Mouse (Mus musculus) limb, embryonic 15.5 days (tissue): ENCODE data around the gene Iffo2. TPM values are rescaled to one million over a fixed set of nuclear protein-coding genes. Genes with fewer than 3 reads are reported as not detected.

ENCODE experiments used
- ATAC-seq: fragments of 200-750 bp; cut with Nextera tagmentation; 2 replicates; pipeline ENCODE4 v1.8.0; 2017; ENCODE audit warnings: low read depth, moderate TSS enrichment; ENCODE audit not compliant: insufficient number of reproducible peaks, low FRiP score, low TSS enrichment
- H3K27ac ChIP-seq: fragments of 300-500 bp; sonication (generic); 2 replicates; pipeline ENCODE4 v1.5.1; 2015; ENCODE audit warnings: moderate library complexity, mild to moderate bottlenecking, inconsistent platforms
- H3K27me3 ChIP-seq: fragments of 300-500 bp; sonication (generic); 2 replicates; pipeline ENCODE4 v1.6.1; 2015; ENCODE audit warnings: inconsistent platforms
- H3K36me3 ChIP-seq: fragments of 300-500 bp; sonication (generic); 2 replicates; pipeline ENCODE4 v1.6.1; 2015; ENCODE audit warnings: inconsistent platforms
- H3K4me1 ChIP-seq: fragments of 300-500 bp; sonication (generic); 2 replicates; pipeline ENCODE4 v1.6.1; 2015; ENCODE audit warnings: inconsistent platforms
- H3K4me2 ChIP-seq: fragments of 300-500 bp; sonication (generic); 2 replicates; pipeline ENCODE4 v1.6.1; 2015; ENCODE audit warnings: mild to moderate bottlenecking, inconsistent platforms
- H3K4me3 ChIP-seq: fragments of 300-500 bp; sonication (generic); 2 replicates; pipeline ENCODE4 v1.5.1; 2015; ENCODE audit warnings: mild to moderate bottlenecking, inconsistent platforms
- H3K9ac ChIP-seq: fragments of 300-500 bp; sonication (generic); 2 replicates; pipeline ENCODE4 v1.6.1; 2015; ENCODE audit warnings: inconsistent platforms
- H3K9me3 ChIP-seq: fragments of 300-500 bp; sonication (generic); 2 replicates; pipeline ENCODE4 v1.6.1; 2016; ENCODE audit warnings: inconsistent platforms
- WGBS: fragments of 180-500 bp; shearing (Covaris S2); methylation state at CpG from one replicate; pipeline ENCODE4 v1.1.7; 2015; 5-methylcytosine and 5-hydroxymethylcytosine counted together
- polyA plus RNA-seq: library from polyadenylated mRNA; unstranded; fragments of >200 nt; fragmentation: Nextera tagmentation; extraction: Ambion mirVana; gene quantifications from 2 replicates; pipeline ENCODE4 v1.2.1, GENCODE M21; 2015

Gene Iffo2
- polyA plus RNA-seq, 1 experiment from 2014 or later: 3.6 TPM

GRCm38 (mm10) chr4:139598950-139599518 lies 68.7 kb downstream of the Iffo2 start:
- H3K4me2 ChIP-seq: peak overlapping the region; percentile 47
- peak overlapping the region; percentile 21 for H3K4me3 ChIP-seq
- no peaks in the 10 kb centered on the region for H3K27me3 ChIP-seq
- no peaks in the 10 kb centered on the region for H3K36me3 ChIP-seq
- peak; percentile 77 for ATAC-seq
- no peaks in the 10 kb centered on the region for H3K9me3 ChIP-seq
- H3K4me1 ChIP-seq: peaks cover 82% of the 10 kb centered on the region
- peak overlapping the region; percentile 92 for H3K27ac ChIP-seq
- H3K9ac ChIP-seq: 0 out of 2 replicates have a peak overlapping the region, but pooled peaks have one; percentile 10
- 0% methylated on average over 12 of the region's 12 CpGs for WGBS

- peaks cover 63% of the 10 kb centered on the region for H3K4me1 ChIP-seq
- H3K9ac ChIP-seq: no peak overlapping the region
- H3K36me3 ChIP-seq: peaks cover 17% of the 10 kb centered on the region
- H3K9me3 ChIP-seq: no peaks in the 10 kb centered on the region
- 63% methylated on average over 7 of the region's 7 CpGs for WGBS
- peak overlapping the region; percentile 82 for H3K27ac ChIP-seq
- H3K4me3 ChIP-seq: no peak overlapping the region
- no peak for ATAC-seq
- no peak overlapping the region for H3K4me2 ChIP-seq
- no peaks in the 10 kb centered on the region for H3K27me3 ChIP-seq
Measured at GRCm38 (mm10) chr4:139601519-139602356, 71.4 kb downstream of the Iffo2 start.

GRCm38 (mm10) chr4:139602357-139603244 lies 72.3 kb downstream of the Iffo2 start, which contains the start of gene Gm21969:
TSS of gene Gm21969 (plus strand) at chr4:139603186.
- Histone ChIP-seq H3K27me3 (no peaks in the 10 kb centered on the region), H3K27ac (peak within 1 kb of the TSS; percentile 82), H3K4me2 (no peak within 1 kb of the TSS), H3K9me3 (no peaks in the 10 kb centered on the region), H3K9ac (no peak within 1 kb of the TSS), H3K4me1 (peaks cover 55% of the 10 kb centered on the region), H3K4me3 (no peak within 1 kb of the TSS), H3K36me3 (peaks cover 25% of the 10 kb centered on the region)
- ATAC-seq: no peak
- 58% methylated on average over 14 of the region's 14 CpGs for WGBS

GRCm38 (mm10) chr4:139605216-139605615 lies 74.9 kb downstream of the Iffo2 start:
- H3K4me1 ChIP-seq: peaks cover 31% of the 10 kb centered on the region
- H3K36me3 ChIP-seq: peaks cover 39% of the 10 kb centered on the region
- no peak overlapping the region for H3K9ac ChIP-seq
- 87% methylated on average over 11 of the region's 11 CpGs for WGBS
- no peaks in the 10 kb centered on the region for H3K9me3 ChIP-seq
- H3K27ac ChIP-seq: no peak overlapping the region
- no peak for ATAC-seq
- no peaks in the 10 kb centered on the region for H3K27me3 ChIP-seq
- H3K4me2 ChIP-seq: no peak overlapping the region
- no peak overlapping the region for H3K4me3 ChIP-seq

- 94% methylated on average over 5 of the region's 5 CpGs for WGBS
- Histone ChIP-seq H3K9ac (no peak overlapping the region), H3K36me3 (peaks cover 39% of the 10 kb centered on the region), H3K27ac (no peak overlapping the region), H3K4me2 (no peak overlapping the region), H3K4me1 (peaks cover 23% of the 10 kb centered on the region), H3K27me3 (no peaks in the 10 kb centered on the region), H3K4me3 (no peak overlapping the region), H3K9me3 (no peaks in the 10 kb centered on the region)
- ATAC-seq: no peak
Measured at GRCm38 (mm10) chr4:139606732-139607131, 76.4 kb downstream of the Iffo2 start.

GRCm38 (mm10) chr4:139608975-139609374 lies 78.6 kb downstream of the Iffo2 start:
- no peak overlapping the region for H3K4me2 ChIP-seq
- H3K9ac ChIP-seq: no peak overlapping the region
- ATAC-seq: no peak
- H3K27ac ChIP-seq: no peak overlapping the region
- H3K4me3 ChIP-seq: no peak overlapping the region
- H3K4me1 ChIP-seq: peaks cover 8% of the 10 kb centered on the region; the same call in 1 of the 2 replicates
- no peaks in the 10 kb centered on the region; the same call in 1 of the 2 replicates for H3K9me3 ChIP-seq
- no peaks in the 10 kb centered on the region for H3K27me3 ChIP-seq
- peaks cover 53% of the 10 kb centered on the region for H3K36me3 ChIP-seq
- WGBS: 78% methylated on average over 4 of the region's 4 CpGs

GRCm38 (mm10) chr4:139610954-139611353 lies 80.6 kb downstream of the Iffo2 start:
- H3K9ac ChIP-seq: no peak overlapping the region
- no peak for ATAC-seq
- no peak overlapping the region for H3K4me2 ChIP-seq
- peaks cover 56% of the 10 kb centered on the region for H3K36me3 ChIP-seq
- no peaks in the 10 kb centered on the region; the same call in 1 of the 2 replicates for H3K9me3 ChIP-seq
- peak overlapping the region; percentile 57; the same call in 1 of the 2 replicates for H3K27ac ChIP-seq
- no peaks in the 10 kb centered on the region for H3K27me3 ChIP-seq
- H3K4me3 ChIP-seq: no peak overlapping the region
- 72% methylated on average over 6 of the region's 6 CpGs for WGBS
- H3K4me1 ChIP-seq: peaks cover 9% of the 10 kb centered on the region; the same call in 1 of the 2 replicates

- 0 out of 2 replicates have a peak overlapping the region, but pooled peaks have one; percentile 73 for H3K27ac ChIP-seq
- no peaks in the 10 kb centered on the region; the same call in 1 of the 2 replicates for H3K9me3 ChIP-seq
- peaks cover 15% of the 10 kb centered on the region for H3K4me1 ChIP-seq
- no peak overlapping the region for H3K9ac ChIP-seq
- ATAC-seq: no peak
- no peaks in the 10 kb centered on the region for H3K27me3 ChIP-seq
- peak overlapping the region; percentile 52 for H3K4me2 ChIP-seq
- H3K36me3 ChIP-seq: peaks cover 62% of the 10 kb centered on the region
- peak overlapping the region; percentile 30 for H3K4me3 ChIP-seq
- WGBS: under 1% methylated on average over 10 of the region's 10 CpGs
Measured at GRCm38 (mm10) chr4:139611542-139611953, 81.2 kb downstream of the Iffo2 start.

GRCm38 (mm10) chr4:139614524-139615260 lies 84.3 kb downstream of the Iffo2 start:
- no peak for ATAC-seq
- H3K9me3 ChIP-seq: no peaks in the 10 kb centered on the region; the same call in 1 of the 2 replicates
- H3K4me2 ChIP-seq: no peak overlapping the region
- no peak overlapping the region for H3K9ac ChIP-seq
- H3K4me1 ChIP-seq: peaks cover 21% of the 10 kb centered on the region
- no peak overlapping the region for H3K4me3 ChIP-seq
- WGBS: 82% methylated on average over 21 of the region's 21 CpGs
- peaks cover 44% of the 10 kb centered on the region for H3K36me3 ChIP-seq
- no peaks in the 10 kb centered on the region for H3K27me3 ChIP-seq
- no peak overlapping the region for H3K27ac ChIP-seq

- peak overlapping the region; percentile 44 for H3K4me2 ChIP-seq
- H3K27me3 ChIP-seq: no peaks in the 10 kb centered on the region
- peaks cover 15% of the 10 kb centered on the region for H3K4me1 ChIP-seq
- WGBS: 21% methylated on average over 24 of the region's 24 CpGs
- ATAC-seq: peak; percentile 71
- peak overlapping the region; percentile 48; the same call in 1 of the 2 replicates for H3K27ac ChIP-seq
- peaks cover 42% of the 10 kb centered on the region for H3K36me3 ChIP-seq
- 0 out of 2 replicates have a peak overlapping the region, but pooled peaks have one; percentile 15 for H3K9ac ChIP-seq
- peak overlapping the region; percentile 30 for H3K4me3 ChIP-seq
- no peaks in the 10 kb centered on the region; the same call in 1 of the 2 replicates for H3K9me3 ChIP-seq
Measured at GRCm38 (mm10) chr4:139616276-139617000, 86.1 kb downstream of the Iffo2 start.
